Mouse (Mus musculus): Measurements from ENCODE around the gene Ctnnd2.

The Ctnnd2 gene

DNA sequence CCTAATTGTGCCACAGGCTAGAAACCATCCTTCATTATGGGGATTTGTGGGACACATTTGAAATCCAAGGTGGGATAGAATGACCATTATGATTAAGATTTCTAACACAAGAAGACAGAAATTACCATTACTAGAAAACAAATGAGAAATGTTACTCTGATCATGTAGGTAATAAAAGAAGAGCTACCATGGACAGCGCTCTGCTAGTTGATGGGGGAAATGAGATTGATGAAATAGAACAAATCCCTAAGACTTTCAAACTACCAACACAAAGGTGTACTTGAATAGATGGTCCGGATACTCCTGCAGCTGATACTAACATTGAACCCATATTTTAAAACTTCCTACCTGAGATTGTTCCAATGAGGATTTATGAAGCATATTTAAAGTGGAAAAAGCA, 68.5 kb downstream of the Ctnnd2 start:
- no peak for DNase-seq (ENCODE audit: extremely low read depth, low read depth)

DNA sequence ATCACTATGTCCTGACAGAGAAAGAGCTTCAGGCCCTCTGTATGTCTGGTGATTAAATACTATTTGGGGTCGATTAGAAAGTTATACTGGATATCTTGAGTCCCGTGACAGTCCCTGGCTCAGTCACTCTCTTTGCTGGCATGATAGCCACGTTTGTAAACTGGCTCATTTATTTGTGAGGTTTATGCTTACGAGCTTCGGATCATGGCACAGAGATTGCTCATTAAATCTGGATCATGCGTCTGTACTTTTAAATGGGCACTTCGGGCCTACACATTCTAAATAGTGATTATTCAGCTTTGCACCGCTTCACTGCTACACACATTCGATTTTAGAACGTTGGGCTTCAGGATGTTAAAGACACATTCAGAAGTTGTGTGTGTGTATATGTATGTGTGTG, 96.4 kb downstream of the Ctnnd2 start:
- DNase-seq (ENCODE audit: extremely low read depth, low read depth): no peak

GRCm38 (mm10) chr15:30271141-30271572, 98.8 kb downstream of the Ctnnd2 start:
- DNase-seq (ENCODE audit: extremely low read depth, low read depth): no peak

GRCm38 (mm10) chr15:30272326-30272725, 99.9 kb downstream of the Ctnnd2 start:
- no peak for DNase-seq (ENCODE audit: extremely low read depth, low read depth)

- DNase-seq (ENCODE audit: extremely low read depth, low read depth): no peak
Observed at GRCm38 (mm10) chr15:30275721-30276120, 103.3 kb downstream of the Ctnnd2 start.

- DNase-seq (ENCODE audit: extremely low read depth, low read depth): no peak
Observed at GRCm38 (mm10) chr15:30276691-30277090, 104.3 kb downstream of the Ctnnd2 start.

- DNase-seq (ENCODE audit: extremely low read depth, low read depth): no peak
Observed at GRCm38 (mm10) chr15:30278610-30279009, 106.2 kb downstream of the Ctnnd2 start.

DNA sequence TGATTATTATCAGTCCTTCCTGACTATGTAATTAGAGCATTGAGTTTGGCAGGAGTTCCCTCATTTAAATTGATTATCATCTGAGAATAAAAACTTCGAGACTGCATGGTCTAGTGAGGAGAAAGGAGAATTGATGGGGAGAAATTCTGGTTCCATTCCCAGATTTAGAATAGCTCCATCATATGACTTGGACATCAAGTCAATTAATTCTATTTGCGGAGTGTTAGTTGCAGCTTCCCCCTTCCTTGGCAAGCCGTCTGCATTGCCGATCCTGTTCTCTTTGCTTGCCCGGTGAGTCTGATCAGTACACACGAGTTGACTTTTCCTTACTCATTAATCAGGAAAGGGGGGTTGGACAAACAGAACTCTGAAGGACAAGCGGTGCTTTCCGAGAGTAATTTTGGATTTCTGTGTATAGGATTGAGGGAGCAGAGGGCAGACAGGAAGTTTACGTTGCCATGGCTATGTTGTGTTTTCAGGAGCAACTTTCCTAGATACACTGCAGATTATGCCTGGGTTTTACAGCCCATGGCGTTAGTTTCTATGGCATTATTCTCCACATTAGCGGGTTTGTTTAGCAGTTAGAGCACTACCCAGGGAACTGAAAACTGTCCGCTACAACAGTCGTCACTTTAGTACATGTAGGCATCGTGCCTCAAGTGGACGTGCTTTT, 113.3 kb downstream of the Ctnnd2 start:
- no peak for DNase-seq (ENCODE audit: extremely low read depth, low read depth)

- DNase-seq (ENCODE audit: extremely low read depth, low read depth): no peak
Observed at GRCm38 (mm10) chr15:30286245-30286642, 113.9 kb downstream of the Ctnnd2 start.

DNA sequence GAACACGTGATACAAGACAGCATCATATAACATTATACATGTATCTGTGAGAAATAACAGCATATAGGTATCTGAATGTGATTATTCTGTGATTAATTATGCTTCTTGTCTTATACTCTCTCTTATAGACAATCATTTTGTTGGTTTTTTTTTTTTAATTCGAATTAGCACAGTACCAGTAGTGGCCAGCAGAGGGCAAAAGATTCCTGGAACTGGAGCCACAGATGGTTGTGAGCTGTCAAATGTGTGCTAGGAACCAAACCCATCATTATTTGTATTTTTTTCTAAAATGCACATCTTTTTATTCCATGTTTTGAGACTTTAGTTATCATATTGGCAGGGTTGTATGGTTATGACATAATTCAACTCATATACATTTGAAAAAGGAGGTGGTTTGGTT, 130.4 kb downstream of the Ctnnd2 start:
- no peak for DNase-seq (ENCODE audit: extremely low read depth, low read depth)

- no peak for DNase-seq (ENCODE audit: extremely low read depth, low read depth)
Observed at GRCm38 (mm10) chr15:30306437-30306836, 134.0 kb downstream of the Ctnnd2 start.

DNA sequence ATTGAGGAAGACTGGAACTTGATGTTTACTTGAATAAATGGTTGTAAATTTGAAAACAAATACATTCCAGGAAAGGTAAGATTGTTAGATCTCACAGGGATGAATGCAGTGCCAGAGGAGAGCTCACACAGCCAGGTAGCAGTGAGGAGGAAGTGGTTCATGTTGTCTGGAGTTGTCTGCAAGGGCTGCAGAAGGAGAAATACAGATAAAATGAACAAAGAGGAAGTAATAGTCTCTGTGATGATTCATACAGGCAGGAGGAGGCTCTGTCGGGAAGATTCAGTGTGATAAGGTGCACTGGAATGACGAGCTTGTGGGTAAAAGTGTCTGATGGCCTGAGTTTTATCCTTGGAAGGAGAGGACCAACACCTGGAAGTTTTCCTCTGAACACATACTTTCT, 150.2 kb downstream of the Ctnnd2 start:
- DNase-seq (ENCODE audit: extremely low read depth, low read depth): peak; percentile 64

DNA sequence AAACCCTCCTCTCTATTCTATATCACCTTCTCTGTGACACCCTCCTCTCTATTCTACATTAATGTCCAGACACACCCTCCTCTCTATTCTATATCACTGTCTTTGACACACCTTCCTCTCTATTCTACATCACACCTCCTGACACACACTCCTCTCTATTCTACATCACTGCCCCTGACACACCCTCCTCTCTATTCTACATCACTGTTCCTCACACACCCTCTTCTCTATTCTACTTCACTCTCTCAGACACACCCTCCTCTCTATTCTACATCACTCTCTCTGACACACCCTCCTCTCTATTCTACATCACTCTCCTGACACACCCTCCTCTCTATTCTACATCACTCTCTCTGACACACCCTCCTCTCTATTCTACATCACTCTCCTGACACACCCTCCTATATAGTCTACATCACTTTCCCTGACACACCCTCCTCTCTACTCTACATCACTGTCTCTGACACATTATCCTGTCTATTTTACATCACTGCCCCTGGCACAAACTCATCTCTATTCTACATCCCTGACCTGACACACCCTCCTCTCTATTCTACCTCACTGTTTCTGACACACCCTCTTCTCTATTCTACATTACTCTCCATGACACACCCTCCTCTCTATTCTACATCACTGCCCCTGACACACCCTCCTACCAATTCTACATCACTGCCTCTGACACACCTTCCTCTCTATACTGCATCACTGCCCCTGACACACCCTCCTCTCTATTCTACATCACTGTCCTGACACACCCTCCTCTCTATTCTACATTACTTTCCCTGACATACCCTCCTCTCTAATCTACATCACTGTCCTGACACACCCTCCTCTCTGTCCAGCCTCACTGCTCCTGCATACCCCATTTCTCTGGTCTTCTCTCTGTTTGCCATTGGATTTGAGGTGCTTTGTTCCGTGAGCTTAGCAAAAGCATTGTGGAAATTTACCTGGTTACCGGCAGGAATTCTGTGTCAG, 161.2 kb downstream of the Ctnnd2 start:
- no peak for DNase-seq (ENCODE audit: extremely low read depth, low read depth)

- DNase-seq (ENCODE audit: extremely low read depth, low read depth): no peak
Observed at GRCm38 (mm10) chr15:30338585-30339197, 166.3 kb downstream of the Ctnnd2 start.

GRCm38 (mm10) chr15:30345754-30346153, 173.4 kb downstream of the Ctnnd2 start:
- no peak for DNase-seq (ENCODE audit: extremely low read depth, low read depth)

DNA sequence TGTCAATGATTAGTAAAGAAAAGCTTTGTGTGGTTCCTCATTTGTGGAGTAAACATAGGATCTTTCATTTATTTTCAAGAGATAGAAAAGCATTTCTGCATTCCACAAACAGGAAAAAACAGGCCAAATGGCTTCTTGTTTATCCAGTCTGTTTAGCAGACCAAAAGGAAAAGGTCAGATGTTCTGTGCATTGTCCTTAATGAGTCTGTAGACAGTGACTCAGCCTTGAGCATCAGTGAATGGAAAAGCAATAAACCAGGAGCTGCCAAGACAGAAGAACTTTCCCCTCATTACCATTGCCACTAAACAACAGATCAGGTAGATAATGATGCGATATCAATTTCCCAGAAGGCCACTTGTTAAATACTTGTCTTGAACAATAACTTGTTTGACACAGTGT, 192.1 kb downstream of the Ctnnd2 start:
- no peak for DNase-seq (ENCODE audit: extremely low read depth, low read depth)

GRCm38 (mm10) chr15:30369997-30370396, 197.6 kb downstream of the Ctnnd2 start:
- DNase-seq (ENCODE audit: extremely low read depth, low read depth): no peak

- no peak for DNase-seq (ENCODE audit: extremely low read depth, low read depth)
Observed at GRCm38 (mm10) chr15:30371151-30371550, 198.8 kb downstream of the Ctnnd2 start.

GRCm38 (mm10) chr15:30373654-30374215, 201.3 kb downstream of the Ctnnd2 start:
- no peak for DNase-seq (ENCODE audit: extremely low read depth, low read depth)

GRCm38 (mm10) chr15:30374907-30375306, 202.5 kb downstream of the Ctnnd2 start:
- DNase-seq (ENCODE audit: extremely low read depth, low read depth): no peak

GRCm38 (mm10) chr15:30383075-30383842, 210.9 kb downstream of the Ctnnd2 start:
- DNase-seq (ENCODE audit: extremely low read depth, low read depth): no peak
